Mouse (Mus musculus) brain, embryonic 14.5 days (tissue): ENCODE measurements around the gene Dlgap1.

ENCODE experiments used
- CTCF ChIP-seq: fragments of 200-500 bp; IDR thresholded peaks from 2 replicates; pipeline ENCODE4 v1.5.1; 2012; ENCODE audit warnings: inconsistent platforms, mild to moderate bottlenecking, moderate library complexity, borderline replicate concordance; ENCODE audit not compliant: insufficient read depth, insufficient read length; ENCODE audit errors: extremely low read depth
- POLR2A ChIP-seq: fragments of 200-500 bp; IDR thresholded peaks from 2 replicates; pipeline ENCODE4 v1.6.1; 2012; ENCODE audit warnings: mild to moderate bottlenecking, inconsistent platforms, borderline replicate concordance; ENCODE audit not compliant: poor library complexity, insufficient read depth, insufficient read length, severe bottlenecking; ENCODE audit errors: extremely low read depth

DNA sequence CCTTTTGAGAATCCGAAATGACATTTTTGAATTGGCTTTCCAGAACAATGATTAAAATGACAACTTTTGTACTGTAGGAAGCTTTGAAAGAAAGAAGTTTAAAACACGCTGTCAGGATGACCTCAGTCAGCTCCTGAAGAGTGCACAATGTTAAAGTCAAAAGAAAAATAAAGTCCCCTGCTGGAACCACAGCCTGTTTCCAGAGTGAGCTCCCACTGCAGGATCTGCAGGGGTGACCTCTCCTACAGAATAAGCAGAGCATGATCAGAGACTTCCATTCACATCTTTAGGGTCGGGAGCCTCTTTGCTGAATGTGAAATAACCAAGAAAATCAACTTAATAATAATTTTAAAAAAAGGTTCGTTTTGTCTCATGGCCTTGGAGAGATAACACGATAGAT is 544.9 kb downstream of the Dlgap1 start:
- TF ChIP-seq CTCF (no peak), POLR2A (no peak)
